Mouse (Mus musculus) bone marrow macrophage, adult 2 months (primary cell): ENCODE results near the gene Irf3.

ENCODE experiments used
- CTCF ChIP-seq: IDR thresholded peaks from 2 replicates; pipeline ENCODE4 v1.5.1; 2012; ENCODE audit warnings: low read depth, mild to moderate bottlenecking, low read length, moderate library complexity
- POLR2A ChIP-seq: IDR thresholded peaks from 2 replicates; pipeline ENCODE4 v1.6.1; 2012; ENCODE audit warnings: mild to moderate bottlenecking, low read depth, low read length, borderline replicate concordance

GRCm38 (mm10) chr7:45033722-45034359, 36.4 kb downstream of the Irf3 start:
- no peak for TF ChIP-seq CTCF
- no peak for TF ChIP-seq POLR2A
